Mouse (Mus musculus): ENCODE measurements at regions not wholly inside any gene's neighbourhood (a gene's known extent, or its start where the extent isn't known, plus 50 kb on each side); places are given as distances from the start of the nearest gene placed in this dataset.

GRCm38 (mm10) chr6:49603844-49604243 is 208.4 kb downstream of the Stk31 start:
- no peak for TF ChIP-seq ZC3H11A (IDR thresholded peaks at IDR 0.05; ENCODE audit: borderline replicate concordance, low read depth, low read length)
- TF ChIP-seq ZNF384 (IDR thresholded peaks at IDR 0.05; ENCODE audit: low read depth, low read length) = no peak
- TF ChIP-seq MAFK (IDR thresholded peaks at IDR 0.05; ENCODE audit: insufficient read depth, low read depth, low read length) = no peak
- TF ChIP-seq HCFC1 (IDR thresholded peaks at IDR 0.05; ENCODE audit: borderline replicate concordance, insufficient read depth, low read length) = no peak
- TF ChIP-seq CHD2 (IDR thresholded peaks at IDR 0.05; ENCODE audit: low read depth, low read length) = no peak
